21 mouse cellular contexts compared by ENCODE assay signal in the genomic region with DNA sequence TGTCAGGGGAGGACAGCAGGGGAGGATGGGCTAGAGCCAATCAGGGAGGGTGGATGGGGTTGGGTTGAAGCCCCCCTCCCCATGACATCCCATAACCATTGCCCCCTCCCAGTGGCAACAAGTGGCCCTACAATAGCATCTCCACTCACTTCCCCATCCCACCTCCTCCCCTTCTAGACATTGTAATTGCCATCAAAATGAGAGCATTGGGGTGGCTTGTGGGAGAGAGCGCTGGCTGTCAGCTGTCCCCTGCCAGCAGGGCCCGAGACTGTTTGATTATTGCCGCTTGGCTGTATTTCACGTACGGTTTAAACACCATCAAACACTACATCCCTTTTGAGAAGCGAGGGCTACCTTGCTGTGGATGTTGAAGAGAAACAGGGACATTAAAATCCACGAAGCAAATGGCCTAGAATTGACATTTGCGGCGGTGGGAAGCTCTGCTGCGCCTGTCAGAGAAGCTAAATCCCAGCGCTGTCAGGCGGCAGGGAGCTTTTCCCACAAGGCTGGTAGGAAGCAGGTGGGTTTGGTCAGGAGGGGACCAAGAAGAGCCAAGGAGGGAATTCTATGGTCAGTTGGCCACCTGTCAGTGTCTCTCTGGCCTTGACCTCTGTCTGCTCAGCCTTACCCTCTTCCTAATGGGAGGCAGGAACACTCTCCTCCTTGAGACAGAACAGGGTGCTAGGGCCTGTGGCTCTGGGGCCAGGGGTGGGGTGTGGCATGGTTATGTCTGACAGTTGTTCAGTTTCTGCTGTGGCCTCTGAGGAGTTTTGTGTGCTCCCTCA. TPM values are rescaled to one million over a fixed set of nuclear protein-coding genes. Genes with fewer than 3 reads are reported as not detected.
DNase-seq lines count a peak whose midpoint lies in the region; ATAC-seq lines count a peak whose summit lies in the region.
"Had no signal": no experiment of that assay in that cellular context is flagged by ENCODE, and none has a peak within 500 bp of the region (broad histone marks: within the 10 kb centered on the region; RNA-seq: fewer than 3 reads in every experiment).

No protein-coding gene starts in this region.

- H3K9ac ChIP-seq in hindbrain, embryonic 16.5 days (ENCODE audit: low read depth, low read length): peak overlapping the region; percentile 19; the same call in 1 of the 2 replicates
- H3K9ac ChIP-seq in hindbrain, embryonic 12.5 days: no peak overlapping the region
- 0 out of 2 replicates have a peak overlapping the region, but pooled peaks have one; percentile 26 for H3K9ac ChIP-seq in forebrain, embryonic 14.5 days (ENCODE audit: low read length)
- H3K9ac ChIP-seq in midbrain, embryonic 13.5 days (replicated peaks): no peak overlapping the region
- H3K9ac ChIP-seq: stomach, embryonic 15.5 days had no signal

- no peaks in the 10 kb centered on the region for H3K36me3 ChIP-seq in hindbrain, embryonic 16.5 days (ENCODE audit: control insufficient read depth, insufficient read depth, low read length)
- H3K36me3 ChIP-seq in hindbrain, embryonic 12.5 days: no peaks in the 10 kb centered on the region
- H3K36me3 ChIP-seq in forebrain, embryonic 14.5 days (ENCODE audit: control insufficient read depth, insufficient read depth, low read length): no peaks in the 10 kb centered on the region
- no peaks in the 10 kb centered on the region for H3K36me3 ChIP-seq in midbrain, embryonic 13.5 days
- H3K36me3 ChIP-seq: heart, embryonic 10.5 days; stomach, embryonic 15.5 days had no signal

- H3K9me3 ChIP-seq in hindbrain, embryonic 16.5 days (ENCODE audit: control insufficient read depth, low read length): no peaks in the 10 kb centered on the region
- H3K9me3 ChIP-seq in hindbrain, embryonic 12.5 days (replicated peaks): no peaks in the 10 kb centered on the region
- no peaks in the 10 kb centered on the region for H3K9me3 ChIP-seq in forebrain, embryonic 14.5 days (replicated peaks; ENCODE audit: control insufficient read depth, low read length)
- no peaks in the 10 kb centered on the region for H3K9me3 ChIP-seq in midbrain, embryonic 13.5 days
- H3K9me3 ChIP-seq: heart, embryonic 10.5 days; stomach, embryonic 15.5 days had no signal

- 36% methylated on average over 12 of the region's 12 CpGs for WGBS in hindbrain, embryonic 16.5 days
- WGBS in hindbrain, embryonic 12.5 days: 39% methylated on average over 12 of the region's 12 CpGs
- WGBS in forebrain, embryonic 14.5 days: 31% methylated on average over 12 of the region's 12 CpGs
- 23% methylated on average over 12 of the region's 12 CpGs for WGBS in midbrain, embryonic 13.5 days

- no peak for DNase-seq in forebrain, embryonic 14.5 days (ENCODE audit: low spot score)
- peak; percentile 63 for DNase-seq in retina, embryonic 14.5 days (ENCODE audit: low spot score)
- no peak for DNase-seq in lung, postnatal 25 days (ENCODE audit: low spot score)
- DNase-seq in kidney, postnatal 25 days: no peak
- DNase-seq: adrenal gland, postnatal 36 days; cerebellum, adult 2 months; cerebellum, postnatal 36 days; gastrocnemius, adult 2 months; kidney, adult 11 months; kidney, postnatal 14 days; lung, adult 2 months; lung, postnatal 36 days; right cerebral cortex, postnatal 14 days; thymus, adult 2 months had no signal

- H3K4me1 ChIP-seq in hindbrain, embryonic 16.5 days (ENCODE audit: control insufficient read depth, insufficient read depth, low read depth, low read length): peaks cover 23% of the 10 kb centered on the region
- peaks cover 54% of the 10 kb centered on the region for H3K4me1 ChIP-seq in hindbrain, embryonic 12.5 days
- peaks cover 32% of the 10 kb centered on the region for H3K4me1 ChIP-seq in forebrain, embryonic 14.5 days (ENCODE audit: control insufficient read depth, insufficient read depth, low read length)
- H3K4me1 ChIP-seq in midbrain, embryonic 13.5 days (replicated peaks): peaks cover 71% of the 10 kb centered on the region

- no peak for ATAC-seq in hindbrain, embryonic 16.5 days
- ATAC-seq in hindbrain, embryonic 12.5 days (ENCODE audit: low FRiP score): no peak
- no peak for ATAC-seq in forebrain, embryonic 14.5 days
- no peak for ATAC-seq in midbrain, embryonic 13.5 days

- H3K4me2 ChIP-seq in hindbrain, embryonic 16.5 days (ENCODE audit: low read length): no peak overlapping the region
- no peak overlapping the region for H3K4me2 ChIP-seq in hindbrain, embryonic 12.5 days (replicated peaks)
- H3K4me2 ChIP-seq in forebrain, embryonic 14.5 days (ENCODE audit: low read length): no peak overlapping the region
- no peak overlapping the region for H3K4me2 ChIP-seq in midbrain, embryonic 13.5 days (replicated peaks)
- H3K4me2 ChIP-seq: liver, embryonic 11.5 days; stomach, embryonic 15.5 days had no signal

- H3K27ac ChIP-seq in hindbrain, embryonic 16.5 days (ENCODE audit: low read depth, low read length): no peak overlapping the region
- H3K27ac ChIP-seq in hindbrain, embryonic 12.5 days: no peak overlapping the region; the same call in 1 of the 2 replicates
- H3K27ac ChIP-seq in forebrain, embryonic 14.5 days (ENCODE audit: low read depth, low read length): 0 out of 2 replicates have a peak overlapping the region, but pooled peaks have one; percentile 11
- peak overlapping the region; percentile 37; the same call in 1 of the 2 replicates for H3K27ac ChIP-seq in midbrain, embryonic 13.5 days
- H3K27ac ChIP-seq: gastrocnemius, adult 2 months; heart, embryonic 10.5 days; left cerebral cortex, adult 2 months had no signal

- no peaks in the 10 kb centered on the region for H3K27me3 ChIP-seq in hindbrain, embryonic 16.5 days (replicated peaks; ENCODE audit: control insufficient read depth, insufficient read depth, low read length)
- H3K27me3 ChIP-seq in hindbrain, embryonic 12.5 days: peaks cover 42% of the 10 kb centered on the region
- H3K27me3 ChIP-seq in forebrain, embryonic 14.5 days (replicated peaks; ENCODE audit: control insufficient read depth, insufficient read depth, low read length): no peaks in the 10 kb centered on the region
- H3K27me3 ChIP-seq in midbrain, embryonic 13.5 days: peaks cover 57% of the 10 kb centered on the region
- H3K27me3 ChIP-seq: stomach, embryonic 15.5 days had no signal

- H3K4me3 ChIP-seq in hindbrain, embryonic 16.5 days (ENCODE audit: low read length): no peak overlapping the region
- H3K4me3 ChIP-seq in hindbrain, embryonic 12.5 days: no peak overlapping the region
- H3K4me3 ChIP-seq in forebrain, embryonic 14.5 days (ENCODE audit: low read depth, low read length): no peak overlapping the region
- no peak overlapping the region for H3K4me3 ChIP-seq in midbrain, embryonic 13.5 days (replicated peaks)
- H3K4me3 ChIP-seq: gastrocnemius, adult 2 months; heart, embryonic 10.5 days; left cerebral cortex, adult 2 months; stomach, embryonic 15.5 days had no signal

RNA-seq across cellular contexts. Expression of gene Macrod1, which starts 17.6 kb away (rescaled TPM):
- polyA plus RNA-seq in hindbrain, embryonic 16.5 days (2015; fragmentation: Nextera tagmentation; extraction: Ambion mirVana): 6.3 and 7.1 TPM in 2 replicates
- polyA plus RNA-seq in hindbrain, embryonic 12.5 days (2016; fragmentation: Nextera tagmentation; extraction: Ambion mirVana): 5.6 TPM in 2 replicates
- polyA plus RNA-seq in forebrain, embryonic 14.5 days (2014; fragmentation: Nextera tagmentation; extraction: Ambion mirVana): 4.0 and 4.8 TPM in 2 replicates
- 2.9 and 3.0 TPM in 2 replicates for polyA plus RNA-seq in midbrain, embryonic 13.5 days (2015; fragmentation: Nextera tagmentation; extraction: Ambion mirVana)

RNA-seq across cellular contexts. Expression of gene Flrt1, which starts 31.3 kb away (rescaled TPM):
- polyA plus RNA-seq in hindbrain, embryonic 16.5 days (2015; fragmentation: Nextera tagmentation; extraction: Ambion mirVana): 8.8 and 11.3 TPM in 2 replicates
- 5.5 and 6.6 TPM in 2 replicates for polyA plus RNA-seq in hindbrain, embryonic 12.5 days (2016; fragmentation: Nextera tagmentation; extraction: Ambion mirVana)
- 9.5 and 12.2 TPM in 2 replicates for polyA plus RNA-seq in forebrain, embryonic 14.5 days (2014; fragmentation: Nextera tagmentation; extraction: Ambion mirVana)
- 8.3 and 9.2 TPM in 2 replicates for polyA plus RNA-seq in midbrain, embryonic 13.5 days (2015; fragmentation: Nextera tagmentation; extraction: Ambion mirVana)

RNA-seq across cellular contexts. Expression of gene Stip1, which starts 34.4 kb away (rescaled TPM):
- polyA plus RNA-seq in hindbrain, embryonic 16.5 days (2015; fragmentation: Nextera tagmentation; extraction: Ambion mirVana): 214 and 236 TPM in 2 replicates
- polyA plus RNA-seq in hindbrain, embryonic 12.5 days (2016; fragmentation: Nextera tagmentation; extraction: Ambion mirVana): 267 and 269 TPM in 2 replicates
- polyA plus RNA-seq in forebrain, embryonic 14.5 days (2014; fragmentation: Nextera tagmentation; extraction: Ambion mirVana): 278 and 287 TPM in 2 replicates
- 258 and 273 TPM in 2 replicates for polyA plus RNA-seq in midbrain, embryonic 13.5 days (2015; fragmentation: Nextera tagmentation; extraction: Ambion mirVana)

RNA-seq across cellular contexts. Expression of gene Fermt3, which starts 54.9 kb away (rescaled TPM):
- 4.0 and 5.7 TPM in 2 replicates for polyA plus RNA-seq in hindbrain, embryonic 16.5 days (2015; fragmentation: Nextera tagmentation; extraction: Ambion mirVana)
- polyA plus RNA-seq in hindbrain, embryonic 12.5 days (2016; fragmentation: Nextera tagmentation; extraction: Ambion mirVana): 6.3 and 6.5 TPM in 2 replicates
- polyA plus RNA-seq in forebrain, embryonic 14.5 days (2014; fragmentation: Nextera tagmentation; extraction: Ambion mirVana): 3.5 TPM in 2 replicates
- 3.9 and 4.8 TPM in 2 replicates for polyA plus RNA-seq in midbrain, embryonic 13.5 days (2015; fragmentation: Nextera tagmentation; extraction: Ambion mirVana)

Comparison
In these comparisons a context has a peak if more than half of its experiments do, and no peak if none do; other contexts are left out.
1. H3K9ac ChIP-seq: peak in hindbrain, embryonic 16.5 days (single experiment) and forebrain, embryonic 14.5 days (single experiment); none in hindbrain, embryonic 12.5 days (single experiment) and midbrain, embryonic 13.5 days (single experiment).
2. H3K27ac ChIP-seq: peak in forebrain, embryonic 14.5 days (single experiment) and midbrain, embryonic 13.5 days (single experiment); none in hindbrain, embryonic 16.5 days (single experiment) and hindbrain, embryonic 12.5 days (single experiment).